Mouse (Mus musculus): ENCODE data around the gene Atg7. TPM values are rescaled to one million over a fixed set of nuclear protein-coding genes. Genes with fewer than 3 reads are reported as not detected.

Gene Atg7
- total RNA-seq, 2 experiments from 2014 or later = 15.9 to 20.0 TPM

- DNase-seq = no peak
These were observed 145.8 kb downstream of the Atg7 start for GRCm38 (mm10) chr6:114788663-114789062.

DNA sequence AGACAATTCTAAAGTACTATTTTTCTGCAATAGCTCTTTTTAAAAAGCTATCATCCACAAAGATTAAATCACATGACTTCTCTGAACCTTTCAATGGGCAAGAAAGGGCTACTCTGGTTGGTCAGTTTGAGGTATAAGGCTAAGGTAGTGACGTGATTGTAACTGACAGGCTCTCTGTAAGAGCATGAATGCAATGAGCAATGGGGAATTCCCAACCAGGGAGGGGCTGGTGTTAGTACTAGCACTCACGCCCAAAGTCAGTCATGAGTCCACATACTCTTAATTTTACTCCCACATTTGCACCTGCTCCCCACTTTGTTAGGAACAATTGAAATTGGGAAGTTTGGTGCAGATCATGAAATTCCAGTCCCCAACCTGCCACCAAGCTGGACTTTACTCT, 147.2 kb downstream of the Atg7 start:
- DNase-seq = no peak

DNA sequence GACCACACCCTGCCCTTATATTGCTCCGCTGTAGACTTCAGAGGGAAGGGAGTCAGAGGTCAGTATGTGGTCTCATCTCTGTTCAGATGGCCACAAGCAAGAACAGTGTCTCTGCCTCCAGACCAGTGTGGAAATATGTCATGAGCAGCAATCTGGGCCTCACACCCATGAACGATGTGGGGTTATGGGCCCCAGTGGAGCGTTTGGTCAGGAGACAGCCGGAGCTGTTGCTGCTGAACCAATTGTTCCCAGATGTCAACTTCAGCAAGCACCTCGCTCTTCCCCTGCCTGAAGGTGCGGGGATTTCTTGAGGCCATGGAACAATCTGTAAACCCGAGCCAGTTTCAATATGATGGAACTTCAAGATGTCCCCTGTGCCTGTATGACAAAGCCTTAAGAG, 148.0 kb downstream of the Atg7 start:
- no peak for DNase-seq

DNA sequence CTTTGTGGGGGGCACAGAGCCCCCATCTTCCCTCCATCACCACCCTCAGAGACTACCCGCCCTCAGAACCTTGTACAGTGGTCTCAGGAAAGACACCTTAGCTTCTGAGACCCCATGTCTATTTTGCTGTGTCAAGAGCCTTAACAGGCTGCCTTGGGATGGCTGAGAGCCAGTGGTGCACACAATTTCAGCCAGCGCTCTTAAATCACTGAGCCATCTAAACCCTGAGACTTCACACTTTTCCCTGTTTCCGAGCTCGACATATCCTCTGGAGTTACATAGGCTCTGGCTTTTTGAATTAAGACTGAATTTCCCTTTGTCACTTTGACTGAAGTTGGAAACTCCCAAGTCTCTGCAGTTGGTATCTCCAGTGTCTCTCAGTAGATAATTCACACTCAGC, 148.9 kb downstream of the Atg7 start:
- DNase-seq = no peak

GRCm38 (mm10) chr6:114794706-114795105, 151.8 kb downstream of the Atg7 start:
- no peak for DNase-seq

DNA sequence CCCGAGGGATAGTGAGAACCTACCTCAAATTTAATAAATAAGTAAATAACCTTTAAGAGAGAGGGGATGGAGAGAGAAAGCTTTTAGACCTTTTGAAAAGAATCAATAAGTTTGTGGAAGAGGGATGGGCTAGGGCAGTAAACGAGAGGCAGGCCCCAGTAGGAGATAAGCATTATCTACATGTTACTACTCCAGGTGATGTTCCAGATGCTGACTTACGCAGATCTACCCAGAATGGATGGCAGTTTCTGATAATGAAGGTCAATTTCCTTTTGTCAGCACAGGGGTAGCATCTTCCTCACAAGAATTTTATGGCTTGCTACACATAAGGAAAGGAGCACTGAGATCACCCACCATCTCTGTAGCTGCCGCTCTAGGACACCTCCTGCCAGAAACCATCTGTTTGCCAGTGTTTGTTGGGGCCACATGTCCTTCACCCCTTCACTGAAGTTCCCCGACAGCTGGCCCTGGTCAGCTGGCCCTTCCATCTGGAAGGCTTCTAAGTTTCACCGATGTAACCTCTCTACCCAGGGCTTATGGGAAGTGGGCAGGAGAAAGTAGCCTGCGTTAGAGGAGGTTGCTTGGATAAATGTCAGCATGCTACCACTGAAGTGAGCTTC, 152.9 kb downstream of the Atg7 start:
- no peak for DNase-seq

DNA sequence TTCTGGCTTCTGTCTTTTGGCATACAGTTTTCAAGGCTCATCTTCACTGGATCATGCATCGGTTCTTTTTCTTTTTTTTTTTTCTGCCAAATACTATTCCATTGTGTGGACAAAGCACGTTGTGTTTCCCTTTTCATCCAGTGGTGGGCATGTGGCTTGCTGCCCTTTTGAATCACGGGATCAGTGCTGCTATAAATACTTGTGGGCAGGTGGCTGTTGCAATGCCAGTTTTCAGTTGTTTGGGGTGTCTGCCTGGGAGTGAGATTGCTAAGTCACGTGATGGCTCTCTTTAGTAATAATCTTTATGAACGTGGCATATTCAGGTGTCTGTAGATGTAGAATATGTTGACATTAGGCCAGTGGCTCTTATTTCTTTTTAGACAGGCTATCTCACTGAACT, 155.0 kb downstream of the Atg7 start:
- no peak for DNase-seq

DNA sequence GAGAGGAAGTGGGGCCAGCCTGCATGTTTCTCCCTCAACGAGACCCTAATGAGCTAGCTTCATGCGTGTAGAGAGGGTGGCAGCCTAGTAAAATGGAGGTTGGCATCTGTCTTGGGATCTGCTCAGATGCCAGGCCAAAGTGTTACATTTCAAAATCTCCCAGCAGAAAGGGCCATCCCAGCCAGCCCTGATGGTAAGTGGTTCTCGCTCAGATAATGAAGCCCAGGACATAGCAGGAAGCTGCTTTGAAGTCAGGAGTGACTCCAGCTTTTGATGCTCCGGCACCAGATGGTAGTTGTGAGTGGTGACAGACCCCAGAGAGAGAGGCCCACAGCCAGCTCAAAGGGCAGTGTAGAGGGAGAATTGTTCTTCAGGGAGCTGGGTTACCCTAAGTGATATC, 155.8 kb downstream of the Atg7 start:
- DNase-seq = no peak

GRCm38 (mm10) chr6:114800291-114800965, 157.5 kb downstream of the Atg7 start:
- no peak for DNase-seq

DNA sequence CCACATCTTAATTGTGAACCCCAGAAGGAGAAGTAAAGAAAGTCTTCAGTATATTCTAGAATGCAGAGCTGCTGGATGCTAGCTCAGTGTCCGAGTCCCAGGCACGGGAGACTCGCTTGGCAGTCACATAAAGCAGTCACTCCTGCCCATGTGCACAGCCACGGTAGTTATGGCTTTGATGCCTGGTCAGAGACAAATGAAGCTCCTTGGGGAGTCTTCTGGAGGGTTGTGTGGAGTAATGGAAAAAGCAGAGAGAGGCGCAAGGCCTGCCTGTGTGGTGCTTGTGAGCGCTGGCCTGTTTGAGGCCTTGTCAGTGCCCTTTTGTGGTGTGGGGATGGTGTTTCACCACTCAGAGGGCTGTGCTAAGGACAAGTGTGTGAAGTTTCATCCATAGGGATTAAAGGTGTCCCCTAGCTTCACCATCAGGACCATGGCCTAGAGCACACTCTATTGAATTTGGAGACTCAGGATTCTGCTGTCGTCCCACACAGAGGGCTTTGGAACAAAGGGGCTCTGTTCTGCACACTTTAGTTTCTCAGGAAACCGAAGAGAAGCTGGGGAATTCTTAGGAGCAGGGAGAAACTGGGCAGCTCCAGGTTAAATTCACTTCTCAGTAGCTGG, 161.1 kb downstream of the Atg7 start:
- DNase-seq = no peak

DNA sequence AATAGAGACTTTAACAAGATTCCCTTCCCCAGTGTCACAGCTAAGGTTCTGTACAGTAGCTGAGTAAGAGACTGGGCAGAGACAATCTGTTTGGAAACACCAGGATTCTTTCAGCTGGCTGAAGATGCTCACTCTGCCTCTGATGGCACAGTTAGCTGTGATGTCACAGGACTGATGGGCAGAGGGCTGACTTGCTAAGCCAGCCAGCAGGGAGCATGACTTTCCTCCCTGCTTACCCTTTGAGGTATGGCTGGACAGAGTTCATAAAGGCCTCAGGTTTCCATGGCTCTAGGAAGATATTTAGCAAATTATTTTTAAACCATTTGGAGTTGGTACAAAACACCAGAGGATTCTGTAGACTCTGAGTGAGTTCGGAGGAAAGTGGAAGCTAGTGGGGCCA, 162.0 kb downstream of the Atg7 start:
- DNase-seq = no peak

DNA sequence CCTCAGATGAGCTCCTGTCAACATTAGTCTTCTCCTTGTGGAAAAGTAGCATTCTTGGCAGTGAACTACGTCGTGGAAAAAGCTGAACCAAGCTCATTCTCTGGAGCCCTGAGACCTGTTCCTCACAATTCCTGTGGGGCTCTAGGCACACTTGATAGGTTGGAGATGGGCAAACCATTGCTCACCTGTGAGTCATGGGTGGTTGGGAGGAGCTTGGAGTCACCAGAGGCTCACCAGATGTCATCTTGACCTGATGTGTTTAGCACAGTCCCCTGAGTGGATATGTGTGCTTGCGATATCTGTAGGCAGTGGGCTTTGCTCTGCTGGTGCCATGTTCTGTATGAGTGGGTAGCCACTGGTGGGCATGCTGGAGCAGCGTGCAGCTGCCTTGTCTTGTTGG, 163.0 kb downstream of the Atg7 start:
- DNase-seq = no peak

DNA sequence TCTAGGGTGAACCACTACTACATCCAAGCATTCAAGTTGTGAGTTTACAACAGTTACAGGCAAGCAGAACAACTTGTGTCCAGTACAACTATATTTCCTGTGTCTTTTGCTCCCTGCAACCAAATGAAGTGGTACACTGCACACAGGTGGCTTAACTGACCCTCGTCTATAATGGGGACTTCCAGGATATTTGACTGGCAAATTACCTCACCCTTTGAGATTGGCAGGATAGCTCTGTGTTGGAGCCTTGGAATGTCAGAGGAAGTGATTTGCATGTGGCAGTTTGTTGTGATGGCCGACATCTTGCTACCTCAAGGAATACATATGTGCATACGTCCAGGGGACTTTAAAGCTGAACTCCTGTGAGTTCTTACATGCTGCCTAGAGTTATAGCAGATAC, 164.6 kb downstream of the Atg7 start:
- no peak for DNase-seq

- no peak for DNase-seq
These were observed 165.9 kb downstream of the Atg7 start for GRCm38 (mm10) chr6:114808654-114809430.

DNA sequence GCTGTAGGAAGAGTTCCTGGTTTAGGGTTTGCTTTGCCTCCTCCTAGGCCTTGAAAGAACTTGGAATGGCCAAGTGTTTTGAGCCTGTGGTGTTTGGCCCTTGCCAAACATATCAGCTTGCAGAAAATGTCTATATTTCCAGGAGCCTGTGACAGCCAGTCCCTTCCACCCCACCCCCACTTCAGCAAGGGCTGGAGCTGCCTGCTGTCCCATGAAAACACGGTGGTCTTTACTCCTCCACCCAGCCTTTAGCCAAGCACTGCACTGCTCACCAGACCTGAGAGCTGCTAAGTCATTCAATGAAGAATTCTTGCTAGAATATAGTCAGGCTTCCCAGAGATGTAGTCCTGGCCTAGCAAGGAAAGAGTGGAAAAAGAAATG, 166.5 kb downstream of the Atg7 start:
- DNase-seq = no peak

DNA sequence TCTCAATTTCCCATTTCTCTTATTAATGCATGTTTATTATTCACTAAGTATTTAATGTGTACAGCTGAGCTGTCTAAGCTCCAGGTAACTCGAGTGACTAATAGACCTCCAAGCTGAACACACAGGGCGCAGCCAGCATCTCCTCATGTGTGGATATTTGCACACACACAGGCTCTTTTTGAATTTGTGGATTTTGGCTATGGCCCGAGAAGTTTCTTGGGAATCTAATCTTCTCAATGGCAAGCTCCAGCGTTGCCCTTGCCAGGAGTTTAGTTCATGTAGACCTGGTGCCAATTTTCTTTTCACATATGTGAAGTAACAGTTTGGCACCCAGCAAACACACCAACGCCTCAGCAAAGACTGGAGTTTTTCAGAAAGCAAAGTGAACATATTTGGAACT, 169.4 kb downstream of the Atg7 start:
- DNase-seq = peak; percentile 63

DNA sequence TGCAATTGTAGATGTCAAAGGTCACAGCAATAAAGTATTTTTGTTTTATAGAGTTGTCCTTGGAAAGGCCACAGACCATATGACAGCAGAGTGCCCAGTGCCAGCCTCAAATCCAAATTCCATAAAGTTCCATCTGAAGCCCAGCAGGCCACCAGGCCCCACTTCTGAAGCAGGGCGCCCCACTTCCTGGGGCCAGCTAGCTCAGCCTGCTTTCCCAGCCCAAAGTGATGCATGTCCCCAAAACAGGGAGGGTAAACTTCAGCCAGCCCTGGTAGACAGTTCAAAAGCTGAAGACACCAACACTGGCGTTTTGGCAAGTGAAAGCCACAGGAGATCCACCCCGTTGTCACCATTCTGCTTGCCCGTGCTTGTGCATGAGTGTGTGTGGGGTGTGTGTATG, 169.9 kb downstream of the Atg7 start:
- peak; percentile 18 for DNase-seq

DNA sequence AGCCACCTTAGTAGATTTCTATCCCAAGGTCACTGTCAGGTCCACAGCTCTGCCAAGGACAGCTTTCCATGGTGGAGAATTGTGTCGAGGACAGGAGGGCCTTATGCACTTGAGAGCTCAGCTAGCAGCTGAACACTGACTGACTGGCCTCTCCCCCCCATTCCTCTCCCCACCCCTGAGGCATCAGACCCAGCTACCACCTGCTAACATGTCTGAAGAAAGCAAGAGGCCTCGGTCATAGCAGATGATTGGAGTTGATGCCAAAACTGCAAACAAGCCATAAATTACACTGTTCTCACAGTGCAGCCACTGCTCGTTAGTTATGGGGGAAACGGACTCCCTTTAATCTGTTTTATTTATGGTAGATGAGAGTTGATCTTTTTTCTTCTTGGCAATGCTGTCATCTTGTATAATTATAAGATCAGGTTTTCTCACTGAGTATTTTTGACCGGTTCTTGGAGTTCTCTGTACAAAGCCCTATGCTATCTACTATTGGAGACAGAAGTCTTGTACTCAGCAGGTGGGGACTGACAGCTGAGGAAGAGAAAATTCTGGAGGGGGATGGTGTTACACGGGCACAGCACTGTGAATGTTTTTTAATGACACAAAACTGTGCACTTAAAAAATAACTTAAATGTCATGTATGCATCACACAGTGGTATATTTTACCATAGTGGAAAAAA, 171.4 kb downstream of the Atg7 start:
- DNase-seq = no peak

DNA sequence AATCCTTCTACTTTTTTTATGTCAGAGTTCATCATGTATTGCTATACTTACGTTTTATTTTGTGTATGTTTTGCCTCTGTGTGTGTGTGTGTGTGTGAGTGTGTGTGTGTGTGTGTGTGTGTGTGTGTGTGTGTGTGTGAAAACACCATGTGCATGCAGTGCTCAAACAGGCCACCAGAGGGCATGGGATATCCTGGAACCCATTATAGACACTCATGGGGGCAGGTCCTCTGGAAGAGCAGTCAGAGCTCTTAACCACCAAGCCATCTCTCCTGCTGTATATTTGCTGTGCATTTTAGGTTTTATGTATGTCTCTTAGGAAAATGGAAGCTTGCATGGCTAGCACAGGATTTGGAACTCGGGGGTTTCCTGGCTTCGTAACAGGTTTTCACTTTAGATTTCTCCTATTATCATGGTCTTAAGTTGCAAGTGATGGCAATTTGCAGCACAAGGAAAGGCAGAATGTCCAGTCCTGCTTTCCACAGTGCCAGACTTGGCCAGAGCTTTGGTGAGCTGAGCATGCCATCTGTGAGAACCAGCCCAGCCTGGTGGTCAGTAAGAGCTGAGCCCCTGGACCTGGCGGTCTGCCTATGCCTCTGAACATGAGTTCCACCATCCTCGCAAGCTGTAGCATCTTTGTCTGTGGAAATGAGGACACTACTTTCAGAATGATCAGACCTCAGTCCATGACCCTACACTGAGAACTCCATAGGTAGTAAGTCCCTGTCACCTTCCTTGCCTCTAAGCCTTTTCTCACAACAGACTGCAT, 172.2 kb downstream of the Atg7 start:
- DNase-seq = peak; percentile 40

DNA sequence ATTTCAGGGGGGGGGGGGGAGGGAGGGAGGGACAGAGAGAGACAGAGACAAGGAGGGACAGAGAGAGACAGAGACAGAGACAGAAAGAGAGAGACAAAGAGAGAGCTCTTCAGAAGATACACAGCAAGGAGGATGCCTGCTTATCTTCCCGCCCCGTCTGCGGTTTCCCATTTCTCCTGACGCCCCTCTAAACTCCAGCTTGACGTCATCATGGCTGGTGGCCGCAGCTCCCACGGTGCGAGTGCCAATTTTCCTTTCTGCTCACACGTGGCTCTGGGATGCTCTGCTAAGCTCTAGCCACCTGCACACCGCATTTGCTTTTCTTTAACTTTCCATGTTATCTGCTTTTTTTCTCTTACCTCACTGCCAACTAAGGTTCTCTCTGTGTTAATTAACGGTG, 175.1 kb downstream of the Atg7 start:
- peak; percentile 65 for DNase-seq

DNA sequence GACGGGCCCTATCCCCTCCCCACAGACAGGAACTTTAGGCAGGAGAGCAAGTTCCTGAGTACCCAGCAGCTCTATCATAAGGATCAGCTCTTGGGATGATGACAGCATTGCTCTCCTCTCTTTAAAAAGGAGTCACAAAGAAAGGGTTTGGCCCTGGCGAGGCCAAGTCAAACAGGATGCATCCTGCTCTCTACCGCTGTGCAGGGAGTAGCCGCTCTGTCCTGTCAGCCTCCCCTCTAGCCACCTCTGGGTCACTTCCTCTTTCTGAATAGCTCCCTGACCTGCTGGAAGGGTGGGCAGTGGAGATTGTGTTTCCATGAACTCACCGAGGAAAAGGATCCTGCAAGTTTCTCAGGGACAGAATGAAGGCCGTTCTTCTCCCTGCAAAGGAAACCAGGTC, 175.6 kb downstream of the Atg7 start:
- peak; percentile 50 for DNase-seq

DNA sequence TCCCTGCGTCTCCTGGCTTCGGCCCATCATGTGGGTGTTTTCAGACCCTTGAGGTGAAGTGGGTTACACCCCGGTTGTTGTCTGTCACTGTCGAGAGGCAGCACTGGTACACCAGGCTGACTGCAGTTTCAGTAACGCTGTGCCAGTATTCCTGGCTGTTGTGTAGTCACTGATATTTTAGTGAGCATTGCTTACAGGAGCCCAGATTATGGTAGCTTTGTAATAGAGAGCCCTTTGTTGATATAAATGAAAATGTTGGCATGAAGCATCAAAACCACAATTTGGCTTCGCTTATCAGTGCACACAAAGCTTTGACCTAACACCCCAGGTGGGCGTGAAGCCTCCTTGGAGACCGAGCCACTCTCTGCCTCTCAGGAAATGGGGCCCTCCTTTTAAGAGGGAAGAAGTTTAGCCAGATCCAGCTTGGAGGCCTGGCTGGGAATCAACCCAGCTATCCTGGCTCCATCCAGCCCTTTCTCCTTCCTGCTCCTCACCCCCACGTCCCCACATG, 177.1 kb downstream of the Atg7 start:
- peak; percentile 60 for DNase-seq
